Mouse (Mus musculus) CD4-positive, CD25-positive, alpha-beta regulatory T cell, adult 2 months (primary cell): ENCODE results near the gene Vwa7.
"Not testable (repeated sequence)": the region's sequence is repeated elsewhere in the genome, so short reads cannot be mapped to it uniquely, and the experiment has no call there.

Experiments
- DNase-seq: peaks from one replicate; pipeline ENCODE4 v3.0.0-alpha.2; 2012; ENCODE audit warnings: low read depth, low spot score

The Vwa7 gene

GRCm38 (mm10) chr17:35016376-35016775 lies at the start of gene Vwa7:
Gene Vwa7, plus strand, starts transcription at chr17:35016579.
- DNase-seq, result peak; percentile 28

- not testable (repeated sequence) for DNase-seq
These were observed 46.6 kb upstream of the Vwa7 start, which contains the start of gene Gm20481 for GRCm38 (mm10) chr17:34969822-34970221. Gene Gm20481, plus strand, starts transcription at chr17:34969912.

- DNase-seq, result not testable (repeated sequence)
These were observed 45.5 kb upstream of the Vwa7 start for GRCm38 (mm10) chr17:34970850-34971249.

GRCm38 (mm10) chr17:34971694-34972068 lies 44.7 kb upstream of the Vwa7 start:
- not testable (repeated sequence) for DNase-seq

- peak; percentile 77 for DNase-seq
These were observed 44.2 kb upstream of the Vwa7 start, which contains the start of the genes Hspa1a and Hspa1l for GRCm38 (mm10) chr17:34972069-34972749. Gene Hspa1a, minus strand, starts transcription at chr17:34972156. Gene Hspa1l, plus strand, starts transcription at chr17:34972703.

- no peak for DNase-seq
These were observed 40.5 kb upstream of the Vwa7 start for GRCm38 (mm10) chr17:34975581-34976492.

GRCm38 (mm10) chr17:34977000-34977399 lies 39.4 kb upstream of the Vwa7 start:
- DNase-seq, result no peak

GRCm38 (mm10) chr17:34978239-34978638 lies 38.1 kb upstream of the Vwa7 start:
- DNase-seq, result no peak

- no peak for DNase-seq
These were observed 36.7 kb upstream of the Vwa7 start for GRCm38 (mm10) chr17:34979631-34980030.

- peak; percentile 79 for DNase-seq
These were observed 35.7 kb upstream of the Vwa7 start for GRCm38 (mm10) chr17:34980655-34981054.

- peak; percentile 96 for DNase-seq
These were observed 34.6 kb upstream of the Vwa7 start, which contains the start of gene Lsm2 for GRCm38 (mm10) chr17:34981690-34982180. Gene Lsm2, plus strand, starts transcription at chr17:34981862.

GRCm38 (mm10) chr17:34982328-34982727 lies 34.1 kb upstream of the Vwa7 start:
- no peak for DNase-seq

- DNase-seq, result peak; percentile 77
These were observed 32.2 kb upstream of the Vwa7 start for GRCm38 (mm10) chr17:34984218-34984617.

GRCm38 (mm10) chr17:34994751-34995150 lies 21.6 kb upstream of the Vwa7 start:
- DNase-seq, result no peak

GRCm38 (mm10) chr17:34995192-34995591 lies 21.2 kb upstream of the Vwa7 start:
- DNase-seq, result not testable (repeated sequence)

GRCm38 (mm10) chr17:34995927-34996326 lies 20.5 kb upstream of the Vwa7 start:
- DNase-seq, result not testable (repeated sequence)

- no peak for DNase-seq
These were observed 19.8 kb upstream of the Vwa7 start for GRCm38 (mm10) chr17:34996411-34997141.

GRCm38 (mm10) chr17:34997142-34997483 lies 19.3 kb upstream of the Vwa7 start:
- DNase-seq, result no peak

- no peak for DNase-seq
These were observed 17.6 kb upstream of the Vwa7 start for GRCm38 (mm10) chr17:34998526-34999430.

- peak; percentile 63 for DNase-seq
These were observed 16.3 kb upstream of the Vwa7 start for GRCm38 (mm10) chr17:34999871-35000716.
